ENCODE assay signal across 8 mouse cellular contexts in genomic region chr1:70270139-70270538, GRCm38 (mm10).
DNase-seq lines count a peak whose midpoint lies in the region; ATAC-seq and TF ChIP-seq lines count a peak whose summit lies in the region.
"Had no signal": no experiment of that assay in that cellular context is flagged by ENCODE, and none has a peak within 500 bp of the region (broad histone marks: within the 10 kb centered on the region; RNA-seq: fewer than 3 reads in every experiment).

No protein-coding gene starts in this region.

- ATAC-seq in G1E (ENCODE audit: extremely low read depth, insufficient number of reproducible peaks, low FRiP score, poor library complexity, severe bottlenecking) = no peak
- no peak for ATAC-seq in embryonic facial prominence, embryonic 14.5 days (ENCODE audit: low read depth)
- ATAC-seq in megakaryocyte, adult 5-6 weeks (ENCODE audit: poor library complexity, severe bottlenecking) = no peak

- no peaks in the 10 kb centered on the region for H3K27me3 ChIP-seq in G1E (ENCODE audit: insufficient read depth, low read length)
- no peaks in the 10 kb centered on the region for H3K27me3 ChIP-seq in embryonic facial prominence, embryonic 14.5 days (replicated peaks; ENCODE audit: control insufficient read depth, insufficient read depth, low read length)
- H3K27me3 ChIP-seq in forebrain, embryonic 10.5 days (ENCODE audit: poor library complexity, severe bottlenecking) = no peaks in the 10 kb centered on the region
- H3K27me3 ChIP-seq: embryonic facial prominence, embryonic 15.5 days had no signal

- H3K9ac ChIP-seq in embryonic facial prominence, embryonic 14.5 days (ENCODE audit: low read depth, low read length) = no peak overlapping the region
- H3K9ac ChIP-seq: embryonic facial prominence, embryonic 15.5 days had no signal

- peak; percentile 8 for DNase-seq in kidney, postnatal 10 days
- no peak for DNase-seq in kidney, adult 18-20 months
- DNase-seq in B cell, adult 2 months = peak; percentile 26 to 33
- peak; percentile 4 for DNase-seq in G1E (ENCODE audit: low spot score)
- DNase-seq in embryonic facial prominence, embryonic 14.5 days (ENCODE audit: low spot score) = peak; percentile 17
- DNase-seq in forebrain, embryonic 10.5 days (ENCODE audit: extremely low spot score, low spot score) = no peak

- no peak overlapping the region for H3K4me2 ChIP-seq in embryonic facial prominence, embryonic 14.5 days (ENCODE audit: low read depth, low read length)
- H3K4me2 ChIP-seq: embryonic facial prominence, embryonic 15.5 days had no signal

- no peaks in the 10 kb centered on the region for H3K36me3 ChIP-seq in G1E (replicated peaks)
- H3K36me3 ChIP-seq in embryonic facial prominence, embryonic 14.5 days (ENCODE audit: control insufficient read depth, insufficient read depth, low read length) = no peaks in the 10 kb centered on the region
- H3K36me3 ChIP-seq in forebrain, embryonic 10.5 days (replicated peaks) = no peaks in the 10 kb centered on the region
- H3K36me3 ChIP-seq: embryonic facial prominence, embryonic 15.5 days had no signal

- H3K4me3 ChIP-seq in G1E (ENCODE audit: low read depth, low read length) = no peak overlapping the region
- H3K4me3 ChIP-seq in embryonic facial prominence, embryonic 14.5 days (ENCODE audit: low read depth, low read length) = no peak overlapping the region
- H3K4me3 ChIP-seq in forebrain, embryonic 10.5 days = no peak overlapping the region
- H3K4me3 ChIP-seq: embryonic facial prominence, embryonic 15.5 days had no signal

- 17% methylated on average over 8 of the region's 8 CpGs for WGBS in embryonic facial prominence, embryonic 14.5 days
- 19% methylated on average over 8 of the region's 8 CpGs for WGBS in forebrain, embryonic 10.5 days

- no peaks in the 10 kb centered on the region for H3K9me3 ChIP-seq in G1E (replicated peaks)
- no peaks in the 10 kb centered on the region for H3K9me3 ChIP-seq in embryonic facial prominence, embryonic 14.5 days (ENCODE audit: control insufficient read depth, low read length)
- no peaks in the 10 kb centered on the region for H3K9me3 ChIP-seq in forebrain, embryonic 10.5 days
- H3K9me3 ChIP-seq: embryonic facial prominence, embryonic 15.5 days had no signal

- TF ChIP-seq CTCF in G1E (IDR thresholded peaks at IDR 0.05; ENCODE audit: low read depth, low read length) = peak; percentile 71

- H3K4me1 ChIP-seq in G1E (ENCODE audit: insufficient read depth, low read depth, low read length) = no peaks in the 10 kb centered on the region
- H3K4me1 ChIP-seq in embryonic facial prominence, embryonic 14.5 days (ENCODE audit: control insufficient read depth, insufficient read depth, low read length) = no peaks in the 10 kb centered on the region
- H3K4me1 ChIP-seq in forebrain, embryonic 10.5 days = peaks cover 8% of the 10 kb centered on the region; the same call in 1 of the 2 replicates
- H3K4me1 ChIP-seq: embryonic facial prominence, embryonic 15.5 days had no signal

- H3K27ac ChIP-seq in embryonic facial prominence, embryonic 14.5 days (replicated peaks; ENCODE audit: low read depth, low read length) = no peak overlapping the region
- no peak overlapping the region for H3K27ac ChIP-seq in forebrain, embryonic 10.5 days
- H3K27ac ChIP-seq: embryonic facial prominence, embryonic 15.5 days had no signal

Comparison
In these comparisons a context has a peak if more than half of its experiments do, and no peak if none do; other contexts are left out.
1. DNase-seq: peak in kidney, postnatal 10 days (single experiment), B cell, adult 2 months (2 of 2), G1E (single experiment) and embryonic facial prominence, embryonic 14.5 days (single experiment); none in kidney, adult 18-20 months (single experiment) and forebrain, embryonic 10.5 days (single experiment).